Mouse (Mus musculus): Measurements from ENCODE around the gene Mrpl22.
"Not testable (repeated sequence)": the region's sequence is repeated elsewhere in the genome, so short reads cannot be mapped to it uniquely, and the experiment has no call there.

The Mrpl22 gene

GRCm38 (mm10) chr11:58226425-58226824 lies 55.0 kb downstream of the Mrpl22 start:
- no peak for DNase-seq (ENCODE audit: inconsistent ontology term)

GRCm38 (mm10) chr11:58228021-58228420 lies 56.6 kb downstream of the Mrpl22 start:
- not testable (repeated sequence) for DNase-seq (ENCODE audit: inconsistent ontology term)
